Mouse (Mus musculus) myocyte (in vitro differentiated cells): ENCODE results near the gene Twist2. TPM values are rescaled to one million over a fixed set of nuclear protein-coding genes. Genes with fewer than 3 reads are reported as not detected.

Experiments
- H3K27me3 ChIP-seq: one replicate; pipeline ENCODE4 v1.6.1; 2011; ENCODE audit not compliant: control insufficient read depth, insufficient read depth, insufficient read length
- H3K36me3 ChIP-seq: one replicate; pipeline ENCODE4 v1.6.1; 2011; ENCODE audit not compliant: control insufficient read depth, insufficient read depth
- H3K4me2 ChIP-seq: one replicate; pipeline ENCODE4 v1.6.1; 2011; ENCODE audit warnings: low read depth, control low read depth
- H3K4me3 ChIP-seq: one replicate; pipeline ENCODE4 v1.5.1; 2011; ENCODE audit warnings: mild to moderate bottlenecking, control low read depth, moderate library complexity
- H3K79me2 ChIP-seq: one replicate; pipeline ENCODE4 v1.6.1; 2011; ENCODE audit not compliant: control insufficient read depth, insufficient read depth
- H3ac ChIP-seq: one replicate; pipeline ENCODE4 v1.6.1; 2011; ENCODE audit not compliant: control insufficient read depth, insufficient read length
- CEBPB ChIP-seq: IDR thresholded peaks from 2 replicates; pipeline ENCODE4 v1.6.1; 2011; ENCODE audit warnings: mild to moderate bottlenecking, moderate library complexity; ENCODE audit not compliant: poor library complexity, insufficient read depth, severe bottlenecking
- E2F4 ChIP-seq: IDR thresholded peaks from one replicate; pipeline ENCODE4 v1.6.1; 2011; ENCODE audit warnings: mild to moderate bottlenecking, control low read depth, moderate library complexity; ENCODE audit not compliant: insufficient read depth
- MAX ChIP-seq: IDR thresholded peaks from one replicate; pipeline ENCODE4 v1.6.1; 2011; ENCODE audit warnings: low read depth, mild to moderate bottlenecking, control low read depth
- MYOD1 ChIP-seq, 3 experiments: IDR thresholded peaks; one replicate each; pipeline ENCODE4 v1.6.1; 2011; ENCODE audit warnings: control low read depth in 2 of 3, low read depth in 2 of 3, mild to moderate bottlenecking in 2 of 3, moderate library complexity in 1 of 3; ENCODE audit not compliant: insufficient read length in 2 of 3, control insufficient read depth in 1 of 3
- MYOG ChIP-seq, 3 experiments: IDR thresholded peaks; one replicate each; pipeline ENCODE4 v1.6.1; 2011; ENCODE audit warnings: control low read depth in 2 of 3, low read depth in 2 of 3, mild to moderate bottlenecking in 2 of 3; ENCODE audit not compliant: insufficient read length in 2 of 3, control insufficient read depth in 1 of 3, insufficient read depth in 1 of 3
- POLR2A ChIP-seq: IDR thresholded peaks from one replicate; pipeline ENCODE4 v1.6.1; 2011; ENCODE audit warnings: low read depth, mild to moderate bottlenecking, control low read depth, moderate library complexity; ENCODE audit not compliant: insufficient read length
- POLR2AphosphoS2 ChIP-seq: IDR thresholded peaks from one replicate; pipeline ENCODE4 v1.6.1; 2011; ENCODE audit warnings: low read depth, control low read depth; ENCODE audit not compliant: insufficient read length
- REST ChIP-seq: IDR thresholded peaks from one replicate; pipeline ENCODE4 v1.6.1; 2011; ENCODE audit warnings: mild to moderate bottlenecking, control low read depth, moderate library complexity; ENCODE audit not compliant: insufficient read depth, insufficient read length
- SRF ChIP-seq: IDR thresholded peaks from one replicate; pipeline ENCODE4 v1.6.1; 2011; ENCODE audit warnings: low read depth; ENCODE audit not compliant: control insufficient read depth, insufficient read length
- TCF12 ChIP-seq: IDR thresholded peaks from one replicate; pipeline ENCODE4 v1.6.1; 2011; ENCODE audit warnings: mild to moderate bottlenecking, control low read depth; ENCODE audit not compliant: poor library complexity, insufficient read depth, severe bottlenecking
- TCF3 ChIP-seq: IDR thresholded peaks from one replicate; pipeline ENCODE4 v1.6.1; 2011; ENCODE audit warnings: low read depth, control low read depth; ENCODE audit not compliant: insufficient read length
- USF1 ChIP-seq: IDR thresholded peaks from one replicate; pipeline ENCODE4 v1.6.1; 2011; ENCODE audit warnings: low read depth, mild to moderate bottlenecking, control low read depth, moderate library complexity
- polyA plus RNA-seq: library from polyadenylated mRNA; unstranded; fragments of >200 nt; fragmentation: generic; extraction: Trizol; gene quantifications from one replicate; pipeline ENCODE4 v1.2.1, GENCODE M21; 2012; ENCODE audit warnings: missing spikeins

Gene Twist2
- polyA plus RNA-seq, 1 experiment: 16.6 TPM

DNA sequence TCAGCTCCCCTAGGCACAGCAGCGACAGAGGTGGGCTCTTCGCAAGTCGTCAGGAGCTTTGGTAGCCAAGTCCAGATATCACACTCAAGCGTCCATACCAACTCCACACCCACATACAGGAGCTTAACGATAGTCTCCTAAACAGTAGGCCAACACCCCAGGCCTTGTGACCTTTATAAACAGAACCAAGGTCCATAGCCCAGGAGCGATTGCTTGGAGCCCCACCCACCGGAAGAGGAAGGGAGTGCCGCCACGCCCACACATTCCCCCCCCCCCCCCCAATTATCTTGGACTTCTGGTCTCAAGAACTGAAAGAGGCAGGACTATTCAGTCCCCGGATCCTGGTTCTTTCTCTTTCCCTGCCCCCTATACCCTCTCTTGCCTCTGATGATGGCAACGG, 92.3 kb downstream of the Twist2 start:
- H3K4me3 ChIP-seq: no peak overlapping the region
- H3K36me3 ChIP-seq: no peaks in the 10 kb centered on the region
- no peak overlapping the region for H3ac ChIP-seq
- H3K79me2 ChIP-seq: no peaks in the 10 kb centered on the region
- H3K4me2 ChIP-seq: no peak overlapping the region
- no peaks in the 10 kb centered on the region for H3K27me3 ChIP-seq
- no peak for TF ChIP-seq MAX
- no peak for TF ChIP-seq USF1
- no peak for TF ChIP-seq TCF12
- TF ChIP-seq POLR2A: no peak
- TF ChIP-seq CEBPB: no peak
- no peak for TF ChIP-seq SRF
- TF ChIP-seq E2F4: no peak
- TF ChIP-seq REST: no peak
- TF ChIP-seq MYOG (IDR thresholded peaks at IDR 0.05; ENCODE audit: control insufficient read depth in 1 of 3, insufficient read depth in 1 of 3, insufficient read length in 2 of 3, low read depth in 2 of 3): no peak
- TF ChIP-seq MYOD1 (IDR thresholded peaks at IDR 0.05; ENCODE audit: control insufficient read depth in 1 of 3, insufficient read length in 2 of 3, low read depth in 2 of 3): no peak
- TF ChIP-seq TCF3: no peak
- no peak for TF ChIP-seq POLR2AphosphoS2

DNA sequence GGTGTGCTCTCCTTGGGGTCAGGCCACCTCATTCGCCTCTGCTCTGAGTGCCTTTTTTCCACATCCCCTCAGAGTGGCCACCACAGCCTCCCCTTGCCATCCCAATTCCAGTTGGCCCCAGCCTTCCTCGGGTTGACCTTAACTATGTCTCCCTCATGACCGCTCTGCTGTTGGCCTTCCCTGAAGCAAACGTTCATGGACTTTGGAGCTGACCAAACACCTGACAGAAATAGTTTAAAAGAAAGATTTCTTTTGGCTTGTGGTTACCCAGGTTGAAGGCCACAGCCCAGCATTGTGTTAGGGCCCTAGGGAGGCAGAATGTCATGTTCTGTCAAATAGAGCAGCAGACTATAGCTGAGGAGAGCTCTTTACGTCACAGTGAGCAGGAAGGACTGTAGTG, 93.0 kb downstream of the Twist2 start:
- Histone ChIP-seq H3K4me3 (no peak overlapping the region), H3ac (no peak overlapping the region), H3K4me2 (no peak overlapping the region), H3K36me3 (no peaks in the 10 kb centered on the region), H3K79me2 (no peaks in the 10 kb centered on the region), H3K27me3 (no peaks in the 10 kb centered on the region)
- TF ChIP-seq POLR2A (no peak), USF1 (no peak), POLR2AphosphoS2 (no peak), MYOG (IDR thresholded peaks at IDR 0.05; ENCODE audit: control insufficient read depth in 1 of 3, insufficient read depth in 1 of 3, insufficient read length in 2 of 3, low read depth in 2 of 3) (no peak), TCF12 (no peak), E2F4 (no peak), TCF3 (no peak), MYOD1 (IDR thresholded peaks at IDR 0.05; ENCODE audit: control insufficient read depth in 1 of 3, insufficient read length in 2 of 3, low read depth in 2 of 3) (no peak), MAX (no peak), SRF (no peak), CEBPB (no peak), REST (no peak)

DNA sequence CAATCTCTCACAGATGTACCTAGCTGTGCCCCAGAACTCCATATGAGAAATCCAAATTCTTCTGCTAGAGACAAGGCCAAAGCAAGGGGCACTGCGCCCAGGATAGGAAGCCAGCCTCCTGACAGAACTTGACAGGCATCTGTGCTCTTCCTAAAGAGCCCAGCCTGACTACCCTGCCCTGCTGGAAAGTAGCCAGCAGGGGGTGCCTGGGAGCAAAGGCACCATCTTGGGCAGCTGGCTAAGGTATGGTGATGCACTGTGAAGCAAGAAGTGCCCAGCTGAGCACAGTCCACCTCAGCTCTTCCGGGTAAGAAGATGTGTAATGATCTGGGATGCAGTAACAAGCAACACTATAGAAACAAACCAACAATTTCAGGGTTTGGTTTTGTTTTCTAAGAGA, 95.8 kb downstream of the Twist2 start:
- no peaks in the 10 kb centered on the region for H3K79me2 ChIP-seq

More for the DNA sequence above, 95.8 kb downstream of the Twist2 start:
- Histone ChIP-seq H3K27me3 (no peaks in the 10 kb centered on the region), H3K4me2 (no peak overlapping the region), H3K36me3 (no peaks in the 10 kb centered on the region), H3K4me3 (no peak overlapping the region), H3ac (no peak overlapping the region)
- TF ChIP-seq POLR2AphosphoS2: no peak
- TF ChIP-seq MYOG (IDR thresholded peaks at IDR 0.05; ENCODE audit: control insufficient read depth in 1 of 3, insufficient read depth in 1 of 3, insufficient read length in 2 of 3, low read depth in 2 of 3): no peak
- TF ChIP-seq MYOD1 (IDR thresholded peaks at IDR 0.05; ENCODE audit: control insufficient read depth in 1 of 3, insufficient read length in 2 of 3, low read depth in 2 of 3): no peak
- no peak for TF ChIP-seq TCF12
- TF ChIP-seq MAX: no peak
- TF ChIP-seq USF1: no peak
- TF ChIP-seq SRF: no peak
- TF ChIP-seq TCF3: no peak
- no peak for TF ChIP-seq POLR2A
- no peak for TF ChIP-seq REST
- TF ChIP-seq E2F4: no peak
- no peak for TF ChIP-seq CEBPB
